Mouse (Mus musculus) neural tube, embryonic 14.5 days (tissue): ENCODE data around the gene Gpr108. TPM values are rescaled to one million over a fixed set of nuclear protein-coding genes. Genes with fewer than 3 reads are reported as not detected.

Experiments
- ATAC-seq: fragments of 200-750 bp; cut with Nextera tagmentation; 2 replicates; pipeline ENCODE4 v1.8.0; 2017; ENCODE audit warnings: low read depth, mild to moderate bottlenecking, moderate TSS enrichment, moderate library complexity
- H3K27ac ChIP-seq: fragments of 300-500 bp; sonication (generic); 2 replicates; pipeline ENCODE4 v1.5.1; 2014; ENCODE audit warnings: low read depth, mild to moderate bottlenecking, control low read depth, low read length, moderate library complexity, mixed read lengths
- H3K27me3 ChIP-seq: fragments of 300-500 bp; sonication (generic); 2 replicates; pipeline ENCODE4 v1.6.1; 2014; ENCODE audit warnings: low read length; ENCODE audit not compliant: control insufficient read depth, insufficient read depth
- H3K36me3 ChIP-seq: fragments of 300-500 bp; sonication (generic); 2 replicates; pipeline ENCODE4 v1.6.1; 2014; ENCODE audit warnings: low read length, mixed read lengths; ENCODE audit not compliant: control insufficient read depth, insufficient read depth
- H3K4me1 ChIP-seq: fragments of 300-500 bp; sonication (generic); 2 replicates; pipeline ENCODE4 v1.6.1; 2014; ENCODE audit warnings: low read length; ENCODE audit not compliant: control insufficient read depth, insufficient read depth
- H3K4me2 ChIP-seq: fragments of 300-500 bp; sonication (generic); 2 replicates; pipeline ENCODE4 v1.6.1; 2014; ENCODE audit warnings: mild to moderate bottlenecking, low read depth, low read length, control low read depth
- H3K4me3 ChIP-seq: fragments of 300-500 bp; sonication (generic); 2 replicates; pipeline ENCODE4 v1.5.1; 2014; ENCODE audit warnings: low read depth, low read length, control low read depth, mixed read lengths
- H3K9ac ChIP-seq: fragments of 300-500 bp; sonication (generic); replicated peaks from 2 replicates; pipeline ENCODE4 v1.6.1; 2014; ENCODE audit warnings: low read depth, mild to moderate bottlenecking, control low read depth, low read length, mixed read lengths
- H3K9me3 ChIP-seq: fragments of 300-500 bp; sonication (generic); 2 replicates; pipeline ENCODE4 v1.6.1; 2016; ENCODE audit warnings: low read length; ENCODE audit not compliant: control insufficient read depth
- WGBS: fragments of 180-500 bp; shearing (Covaris S2); extraction: QIAGEN DNeasy Blood & Tissue Kit; methylation state at CpG from one replicate; pipeline ENCODE4 v1.1.7; 2014; 5-methylcytosine and 5-hydroxymethylcytosine counted together
- polyA plus RNA-seq: library from polyadenylated mRNA; unstranded; fragments of >200 nt; fragmentation: Nextera tagmentation; extraction: Ambion mirVana; gene quantifications from 2 replicates; pipeline ENCODE4 v1.2.1, GENCODE M21; 2014

The Gpr108 gene
- polyA plus RNA-seq, 1 experiment from 2014 or later = 23.1 TPM

DNA sequence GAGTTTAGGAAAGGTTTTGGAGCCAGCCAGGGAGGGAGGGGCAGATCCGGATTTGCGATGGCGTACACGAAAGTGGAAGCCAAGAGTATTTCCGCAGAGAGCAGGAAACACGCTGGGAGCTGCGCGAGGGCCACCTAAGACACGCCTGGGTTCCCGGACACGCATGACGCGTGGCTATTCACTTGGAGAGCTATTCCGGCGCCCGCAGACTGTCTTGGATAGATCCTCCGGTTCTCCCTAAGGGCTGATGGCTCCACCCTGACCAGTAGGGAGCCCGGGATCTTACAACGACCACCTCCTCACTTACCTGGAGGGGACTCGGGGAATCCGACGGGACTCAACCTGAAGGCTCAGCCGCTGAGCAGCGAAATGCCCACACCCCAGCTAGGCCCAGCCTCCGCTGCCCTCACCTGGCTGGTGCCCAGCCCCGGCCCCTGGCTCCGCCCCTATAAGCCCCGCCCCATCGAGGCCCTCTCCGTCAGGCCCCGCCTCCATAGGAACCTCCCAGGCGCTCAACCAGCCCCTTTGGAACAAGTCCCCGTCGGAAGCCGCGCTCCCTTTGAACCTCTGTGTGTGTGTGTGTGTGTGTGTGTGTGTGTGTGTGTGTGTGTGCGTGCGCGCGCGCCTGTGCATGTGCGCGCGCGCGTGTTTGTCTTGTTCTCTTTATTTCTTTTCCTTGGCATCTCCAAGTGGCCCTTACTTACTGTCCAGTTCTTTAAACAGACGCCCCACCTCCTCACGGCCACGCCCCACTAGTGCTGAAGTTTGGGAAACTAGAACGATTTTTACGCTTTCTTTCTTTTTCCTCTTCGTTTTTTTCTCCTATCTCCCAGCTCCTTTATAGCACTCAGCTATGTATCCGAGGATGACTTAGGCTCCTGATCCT lies 27.1 kb upstream of the Gpr108 start:
- 1% methylated on average over 52 of the region's 53 CpGs for WGBS
- peak; percentile 67 for ATAC-seq
- H3K4me3 ChIP-seq = peak overlapping the region; percentile 38
- H3K9ac ChIP-seq = peak overlapping the region; percentile 12; the same call in 1 of the 2 replicates
- no peaks in the 10 kb centered on the region for H3K36me3 ChIP-seq
- H3K9me3 ChIP-seq = no peaks in the 10 kb centered on the region
- H3K4me2 ChIP-seq = peak overlapping the region; percentile 63
- no peak overlapping the region for H3K27ac ChIP-seq
- H3K27me3 ChIP-seq = peaks cover 19% of the 10 kb centered on the region
- H3K4me1 ChIP-seq = peaks cover 11% of the 10 kb centered on the region; the same call in 1 of the 2 replicates

DNA sequence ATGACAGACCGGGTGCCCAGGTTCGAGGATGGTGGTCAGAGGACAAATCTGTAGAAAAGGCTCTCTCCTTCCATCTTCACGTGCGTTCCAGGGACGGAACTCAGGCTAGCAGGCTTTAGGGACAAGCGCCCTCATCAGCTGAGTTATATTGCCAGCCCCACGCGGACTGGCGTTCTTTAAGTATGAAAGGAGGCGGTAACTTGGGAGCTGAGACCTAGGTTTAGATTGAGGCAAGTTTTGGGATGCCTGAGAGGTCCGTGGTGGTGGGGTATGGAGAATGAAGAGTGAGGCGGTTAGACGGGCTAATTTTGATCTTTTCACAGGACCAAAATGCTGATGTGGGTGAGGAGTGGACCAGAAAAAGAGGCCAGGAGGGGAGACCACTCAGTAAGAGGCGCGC lies 26.4 kb upstream of the Gpr108 start:
- no peak overlapping the region for H3K9ac ChIP-seq
- H3K27me3 ChIP-seq = peaks cover 19% of the 10 kb centered on the region
- peak overlapping the region; percentile 38 for H3K4me3 ChIP-seq
- no peaks in the 10 kb centered on the region for H3K9me3 ChIP-seq
- H3K4me1 ChIP-seq = peaks cover 11% of the 10 kb centered on the region; the same call in 1 of the 2 replicates
- WGBS = 8% methylated on average over 15 of the region's 15 CpGs
- H3K27ac ChIP-seq = no peak overlapping the region
- H3K4me2 ChIP-seq = peak overlapping the region; percentile 63
- ATAC-seq = no peak
- no peaks in the 10 kb centered on the region for H3K36me3 ChIP-seq

DNA sequence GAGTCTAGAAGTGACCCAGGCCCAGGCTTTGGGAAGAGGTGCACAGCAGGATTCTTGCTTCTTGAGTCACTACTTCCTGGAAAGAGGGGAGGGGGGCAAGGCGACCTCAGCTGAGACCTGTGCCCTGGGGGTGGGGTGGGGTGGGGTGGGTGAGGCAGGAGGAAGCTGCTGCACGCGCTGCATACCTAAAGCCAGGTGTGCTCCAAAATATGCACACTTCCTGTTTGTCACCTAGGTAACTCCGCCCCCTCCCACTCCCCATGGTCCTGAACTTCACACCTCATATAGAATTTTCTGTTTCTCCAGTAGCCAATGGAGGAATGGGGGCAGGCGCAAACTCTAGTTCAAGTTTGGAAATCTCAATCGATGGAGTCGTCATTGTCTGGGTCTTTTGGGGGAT lies 25.6 kb upstream of the Gpr108 start:
- Histone ChIP-seq H3K4me3 (no peak overlapping the region), H3K9me3 (no peaks in the 10 kb centered on the region), H3K4me1 (peaks cover 11% of the 10 kb centered on the region; the same call in 1 of the 2 replicates), H3K27ac (no peak overlapping the region), H3K36me3 (no peaks in the 10 kb centered on the region), H3K9ac (no peak overlapping the region), H3K4me2 (no peak overlapping the region), H3K27me3 (peaks cover 19% of the 10 kb centered on the region)
- WGBS = 41% methylated on average over 7 of the region's 7 CpGs
- no peak for ATAC-seq

DNA sequence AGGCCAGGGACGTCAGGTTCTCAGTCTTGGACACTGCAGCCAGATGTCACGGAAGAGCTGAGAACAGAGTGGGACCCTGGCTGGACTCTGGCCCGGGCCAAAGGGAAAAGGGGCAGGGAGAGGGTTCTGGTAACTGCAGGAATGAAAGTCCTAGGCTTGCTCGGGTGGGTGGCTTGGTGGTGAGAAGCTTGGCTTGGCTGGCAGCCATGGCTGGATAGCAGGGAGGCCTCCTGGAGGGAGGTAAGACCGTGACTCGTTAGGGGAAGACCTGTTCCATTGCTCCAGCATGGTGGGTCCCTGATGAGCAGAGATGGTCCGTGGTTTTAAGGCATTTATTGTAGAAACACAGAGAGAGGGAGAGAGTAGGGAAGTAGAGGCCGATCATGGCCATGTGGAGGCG lies 23.1 kb upstream of the Gpr108 start:
- no peak overlapping the region for H3K9ac ChIP-seq
- 69% methylated on average over 9 of the region's 9 CpGs for WGBS
- H3K27me3 ChIP-seq = peaks cover 19% of the 10 kb centered on the region
- H3K4me3 ChIP-seq = no peak overlapping the region
- ATAC-seq = no peak
- no peaks in the 10 kb centered on the region for H3K36me3 ChIP-seq
- no peaks in the 10 kb centered on the region for H3K9me3 ChIP-seq
- peaks cover 11% of the 10 kb centered on the region; the same call in 1 of the 2 replicates for H3K4me1 ChIP-seq
- no peak overlapping the region for H3K4me2 ChIP-seq
- no peak overlapping the region for H3K27ac ChIP-seq

DNA sequence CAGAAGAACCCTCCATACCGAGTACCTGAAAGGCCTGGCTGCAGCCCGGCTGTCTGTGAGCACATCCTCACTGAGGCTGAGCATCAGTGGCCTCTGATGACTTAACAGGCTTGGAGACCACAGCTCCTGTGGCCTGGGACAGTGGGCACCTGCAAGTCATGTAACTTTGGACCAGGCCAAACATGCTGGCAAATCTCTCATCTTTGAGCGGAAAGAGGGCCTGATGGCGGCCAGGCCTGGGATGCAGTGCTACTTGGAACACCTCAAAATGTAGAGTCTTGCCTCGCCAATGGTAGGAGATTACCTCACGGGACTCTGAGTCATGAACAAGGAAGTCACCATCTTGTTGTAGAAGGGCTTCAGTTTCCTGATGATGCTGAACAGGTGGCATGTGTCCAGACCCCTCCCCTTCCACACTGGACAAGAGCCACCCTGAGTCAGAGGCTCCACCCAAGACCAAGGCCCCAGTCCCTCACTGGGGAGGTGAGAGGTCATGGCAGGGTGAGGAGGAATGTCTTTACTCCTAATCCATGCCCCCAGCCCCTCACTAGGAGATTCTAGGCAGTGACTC lies 19.4 kb upstream of the Gpr108 start:
- H3K27me3 ChIP-seq = no peaks in the 10 kb centered on the region
- H3K9ac ChIP-seq = no peak overlapping the region
- H3K4me1 ChIP-seq = no peaks in the 10 kb centered on the region
- no peak overlapping the region for H3K4me3 ChIP-seq
- no peak overlapping the region for H3K27ac ChIP-seq
- 91% methylated on average over 6 of the region's 6 CpGs for WGBS
- no peaks in the 10 kb centered on the region for H3K36me3 ChIP-seq
- H3K4me2 ChIP-seq = no peak overlapping the region
- H3K9me3 ChIP-seq = no peaks in the 10 kb centered on the region
- no peak for ATAC-seq

DNA sequence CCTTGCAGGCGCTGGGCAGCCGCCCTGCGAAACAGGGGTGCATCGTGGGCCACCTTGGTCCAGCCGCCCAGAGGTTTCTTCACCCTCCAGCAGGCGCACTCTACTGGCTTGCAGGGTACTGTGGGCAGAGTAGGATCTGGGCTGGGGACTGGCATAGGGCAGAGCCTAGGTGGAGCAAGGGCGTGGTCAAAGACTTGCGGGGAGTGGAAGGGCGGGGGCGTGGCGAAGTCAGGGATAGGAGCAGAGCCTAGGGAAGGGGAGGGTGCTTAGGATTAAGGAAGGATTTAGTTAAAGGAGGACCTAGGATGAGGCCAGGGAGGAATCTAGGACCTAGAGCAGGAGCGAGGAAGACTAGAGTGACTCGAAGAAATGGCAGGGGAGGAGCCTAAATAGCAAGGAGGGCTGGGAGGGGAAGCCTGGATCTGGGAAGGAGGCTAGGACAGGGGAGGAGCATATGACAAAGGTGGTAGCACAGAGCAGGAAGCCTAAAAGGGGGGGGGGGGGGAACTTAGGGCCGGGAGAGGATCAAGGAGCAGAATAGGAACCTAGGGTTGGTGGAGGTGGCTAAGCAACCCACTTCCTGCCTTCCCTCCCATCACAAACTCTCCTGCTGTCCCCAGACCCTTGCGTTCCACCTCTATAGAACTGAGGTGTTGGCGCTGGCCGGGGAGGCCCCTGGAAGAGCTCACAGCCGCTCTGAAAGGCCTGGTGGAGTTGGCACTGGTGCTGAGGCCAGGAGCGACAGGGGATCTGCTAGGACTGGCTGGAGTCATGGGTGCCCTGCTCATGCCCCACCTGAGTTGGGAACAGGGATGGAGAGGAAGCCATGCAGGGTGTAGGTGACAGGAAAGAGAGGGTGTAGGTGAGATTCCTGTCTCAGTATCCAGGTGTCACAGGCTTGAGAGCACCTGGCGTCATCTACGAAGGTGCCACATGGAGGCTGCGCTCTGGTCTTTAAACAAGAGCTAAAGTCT lies 17.0 kb upstream of the Gpr108 start:
- WGBS = 31% methylated on average over 21 of the region's 22 CpGs
- Histone ChIP-seq H3K36me3 (no peaks in the 10 kb centered on the region), H3K27ac (no peak overlapping the region), H3K4me3 (no peak overlapping the region), H3K4me1 (no peaks in the 10 kb centered on the region), H3K4me2 (no peak overlapping the region), H3K9ac (no peak overlapping the region), H3K27me3 (no peaks in the 10 kb centered on the region), H3K9me3 (no peaks in the 10 kb centered on the region)
- peak; percentile 56; the same call in 1 of the 2 replicates for ATAC-seq

DNA sequence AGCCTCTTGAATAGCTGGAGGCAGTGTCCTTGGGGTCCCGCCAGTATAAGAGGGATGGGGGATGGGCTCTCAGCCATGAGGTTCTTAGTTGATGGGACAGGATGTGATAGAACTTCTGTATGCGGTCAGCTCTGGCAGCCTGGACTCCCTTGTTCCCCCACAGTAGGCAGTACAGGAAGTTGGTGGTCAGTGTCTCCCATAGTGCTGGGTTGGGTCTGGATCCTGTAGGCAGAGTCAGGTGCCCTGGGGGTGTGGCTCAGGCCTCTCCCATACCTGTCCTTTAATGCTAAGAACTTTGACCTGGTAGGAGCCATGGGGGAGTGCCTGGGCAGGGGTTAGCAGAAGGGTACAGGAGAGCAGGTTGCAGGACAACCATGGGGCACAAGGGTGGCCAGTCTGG lies 15.9 kb upstream of the Gpr108 start:
- H3K4me3 ChIP-seq = no peak overlapping the region
- ATAC-seq = no peak
- no peaks in the 10 kb centered on the region for H3K36me3 ChIP-seq
- no peaks in the 10 kb centered on the region for H3K27me3 ChIP-seq
- no peaks in the 10 kb centered on the region for H3K4me1 ChIP-seq
- WGBS = 91% methylated on average over 2 of the region's 2 CpGs
- no peaks in the 10 kb centered on the region for H3K9me3 ChIP-seq
- H3K4me2 ChIP-seq = no peak overlapping the region
- H3K9ac ChIP-seq = no peak overlapping the region
- H3K27ac ChIP-seq = no peak overlapping the region

DNA sequence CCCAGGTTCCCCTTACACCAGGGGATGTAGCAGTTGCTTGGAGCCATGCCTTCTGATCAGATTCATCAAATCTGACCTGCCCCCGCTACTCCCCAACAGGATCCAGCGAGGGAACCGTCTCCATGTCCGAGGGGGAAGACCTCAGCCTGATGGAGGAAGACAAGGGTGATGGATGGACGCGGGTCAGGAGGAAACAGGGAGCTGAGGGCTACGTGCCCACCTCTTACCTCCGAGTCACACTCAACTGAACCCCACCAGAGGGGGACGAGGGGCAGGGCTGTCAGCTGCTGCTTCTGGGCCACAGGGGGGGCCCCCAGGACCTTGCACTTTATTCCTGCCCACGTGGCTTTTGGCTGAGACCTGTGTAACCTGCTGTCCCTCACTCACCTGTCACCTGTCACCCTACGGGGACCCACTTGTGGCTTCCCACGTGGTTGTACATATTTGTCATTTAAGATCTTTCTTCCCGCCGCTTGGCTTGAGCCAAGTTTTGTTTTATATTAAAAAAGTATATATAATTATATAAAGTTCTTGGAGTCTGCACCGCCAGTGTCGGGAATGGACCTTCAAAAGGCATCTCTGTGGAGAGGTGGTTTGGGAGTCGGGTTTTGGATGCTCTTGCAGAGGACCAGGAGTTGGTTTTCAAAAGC lies 14.8 kb upstream of the Gpr108 start:
- no peaks in the 10 kb centered on the region for H3K27me3 ChIP-seq

More for the DNA sequence above, 14.8 kb upstream of the Gpr108 start:
- H3K4me3 ChIP-seq = no peak overlapping the region
- H3K36me3 ChIP-seq = no peaks in the 10 kb centered on the region
- ATAC-seq = no peak
- H3K4me2 ChIP-seq = no peak overlapping the region
- H3K4me1 ChIP-seq = no peaks in the 10 kb centered on the region
- H3K9ac ChIP-seq = no peak overlapping the region
- H3K9me3 ChIP-seq = no peaks in the 10 kb centered on the region
- WGBS = 95% methylated on average over 17 of the region's 17 CpGs
- no peak overlapping the region for H3K27ac ChIP-seq
